Mouse (Mus musculus): Measurements from ENCODE around the gene Coro2b.
A peak's percentile ranks its signal among the peaks of the same experiment; 100 is the strongest.

The Coro2b gene

DNA sequence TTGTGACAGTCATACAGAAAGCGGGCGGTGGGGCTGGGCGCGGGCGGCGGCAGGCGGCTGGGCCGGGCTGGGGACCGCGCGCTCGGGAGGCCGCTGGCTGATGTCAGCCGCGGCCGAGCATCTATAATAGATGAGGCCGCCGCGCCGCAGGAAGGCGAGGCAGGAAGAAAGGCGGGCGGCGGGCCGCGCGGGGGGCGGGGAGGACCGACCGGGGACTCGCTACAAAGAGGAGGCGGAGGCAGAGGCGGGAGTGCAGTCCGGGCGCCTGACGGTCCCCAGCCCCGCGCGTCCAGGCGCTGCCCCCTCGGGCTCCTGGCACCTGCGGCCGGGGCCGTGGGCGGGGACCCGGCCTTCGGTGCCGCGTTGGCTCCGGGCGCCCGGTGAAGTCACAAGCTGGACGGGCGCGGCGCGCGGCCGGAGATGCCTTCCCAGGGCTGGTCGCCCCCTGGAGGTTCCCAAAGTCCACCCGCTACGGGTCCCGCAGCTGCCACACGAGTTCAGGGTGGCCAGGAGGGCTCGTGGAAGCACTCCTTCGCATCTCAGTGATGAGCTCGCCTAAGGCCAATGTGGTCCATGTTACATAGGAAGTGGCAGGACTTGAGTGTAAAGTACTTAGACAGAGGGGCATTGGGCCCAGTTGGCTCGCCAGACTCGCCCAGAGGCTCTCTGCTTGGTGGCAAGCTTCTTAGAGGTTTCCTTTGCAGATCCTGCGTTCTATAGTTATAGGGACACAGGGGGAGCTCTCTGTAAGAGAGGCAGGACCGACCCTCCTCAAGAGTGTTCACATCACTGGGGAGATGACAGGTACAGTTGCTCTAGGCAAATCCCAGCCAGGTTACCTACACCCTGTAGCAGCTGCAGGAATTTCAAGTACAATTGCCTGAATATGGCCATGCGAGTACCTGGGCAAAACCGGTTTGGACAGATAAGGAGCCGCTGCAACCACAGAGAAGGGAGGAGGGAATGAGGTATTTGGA lies at the start of gene Coro2b:
Gene Coro2b, minus strand, starts transcription at position 390 of the 977 bp plus-strand sequence.
- peak; percentile 80 for DNase-seq

DNA sequence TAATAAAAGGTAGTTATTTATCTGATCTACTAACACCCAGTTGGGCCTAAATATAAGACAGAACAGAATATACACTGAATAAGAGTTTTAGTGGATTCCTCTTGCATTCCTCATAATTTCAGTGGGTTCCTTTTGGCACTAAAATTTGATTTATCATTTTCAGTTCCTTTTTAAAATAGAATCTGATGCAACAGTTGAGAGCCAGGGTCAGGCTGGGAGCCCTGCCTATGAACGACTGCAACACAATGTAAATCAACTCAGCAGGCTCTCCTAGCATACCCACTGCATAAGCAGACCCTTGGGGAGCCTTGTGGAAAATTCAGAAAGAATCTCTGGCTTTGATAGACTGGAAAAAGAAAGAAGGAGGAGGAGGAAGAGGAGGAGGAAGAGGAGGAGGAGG lies 40.7 kb upstream of the Coro2b start:
- no peak for DNase-seq

DNA sequence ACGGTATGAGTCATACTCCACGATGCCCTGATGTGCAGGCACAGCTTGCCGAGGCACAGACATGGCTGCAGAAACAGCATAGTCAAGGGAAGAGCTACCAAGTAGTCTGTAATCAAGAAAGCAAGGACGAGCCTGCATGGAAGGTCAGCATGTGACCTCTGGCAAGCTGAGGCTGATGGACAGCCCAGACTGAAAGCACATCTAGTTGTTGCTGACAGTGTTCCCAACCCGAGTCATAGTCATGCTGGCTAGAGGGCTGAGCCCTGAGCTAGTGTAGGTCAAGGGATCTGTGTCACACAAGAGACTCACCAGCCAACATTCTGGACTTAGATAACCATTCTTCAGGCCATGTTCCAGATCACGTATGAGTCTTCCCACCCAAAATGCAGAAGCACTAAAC lies 32.3 kb upstream of the Coro2b start:
- no peak for DNase-seq

DNA sequence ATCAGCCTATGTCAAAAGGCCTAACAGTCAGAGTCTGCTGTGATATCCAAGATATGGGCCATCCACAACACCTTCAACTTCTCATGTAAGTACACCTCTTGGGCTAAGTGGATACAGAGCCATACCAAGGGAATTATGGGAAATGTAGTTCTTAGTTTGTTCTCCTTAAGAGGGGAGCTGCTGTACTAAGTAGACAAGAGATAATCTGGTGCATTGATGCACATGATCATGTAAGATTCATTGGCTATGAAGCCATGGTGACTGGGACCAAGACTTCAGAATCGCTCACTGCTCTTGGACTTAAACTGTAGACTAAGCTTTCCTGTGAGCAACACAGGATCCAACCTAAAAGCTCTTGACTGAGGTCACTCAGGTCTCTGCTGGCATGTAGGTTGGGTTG lies 31.0 kb upstream of the Coro2b start:
- no peak for DNase-seq

DNA sequence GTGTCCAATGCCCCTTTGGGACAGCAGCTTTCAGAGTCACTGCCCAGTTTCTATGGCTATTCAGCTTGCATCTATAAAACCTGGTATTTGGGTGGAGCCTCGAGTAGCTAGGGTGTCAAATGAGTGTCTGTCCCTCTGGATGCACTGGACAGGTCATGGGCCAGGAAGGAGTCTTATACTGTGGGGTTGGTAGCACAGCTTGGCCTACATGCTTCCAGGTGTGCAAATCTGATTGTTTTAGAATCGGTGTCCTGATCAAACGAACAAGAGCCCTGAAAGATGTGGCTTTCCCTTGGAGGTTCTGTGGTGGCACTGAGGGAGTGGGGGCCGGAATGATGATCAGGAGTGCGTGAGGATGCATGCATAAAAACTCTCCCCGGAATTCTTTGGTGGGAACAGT lies 25.4 kb upstream of the Coro2b start:
- no peak for DNase-seq

DNA sequence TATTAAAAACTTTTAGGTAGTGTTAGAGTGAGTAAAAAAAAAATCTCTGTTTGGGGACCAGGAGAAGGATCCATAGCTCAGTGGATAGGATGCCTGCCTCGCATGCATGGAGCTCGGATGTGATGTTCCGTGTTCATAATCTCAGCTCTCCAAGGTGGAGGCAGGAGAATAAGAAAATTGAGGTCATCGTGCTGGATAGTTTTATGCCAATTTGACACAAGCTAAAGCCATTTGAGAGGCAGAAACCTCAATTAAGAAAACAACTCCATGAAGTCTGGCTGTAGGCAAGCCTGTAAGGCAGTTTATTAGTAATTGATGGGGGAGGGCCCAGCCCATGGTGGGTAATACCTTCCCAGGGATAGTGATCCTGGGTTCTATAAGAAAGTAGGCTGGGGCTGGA lies 23.6 kb upstream of the Coro2b start:
- DNase-seq, result no peak

DNA sequence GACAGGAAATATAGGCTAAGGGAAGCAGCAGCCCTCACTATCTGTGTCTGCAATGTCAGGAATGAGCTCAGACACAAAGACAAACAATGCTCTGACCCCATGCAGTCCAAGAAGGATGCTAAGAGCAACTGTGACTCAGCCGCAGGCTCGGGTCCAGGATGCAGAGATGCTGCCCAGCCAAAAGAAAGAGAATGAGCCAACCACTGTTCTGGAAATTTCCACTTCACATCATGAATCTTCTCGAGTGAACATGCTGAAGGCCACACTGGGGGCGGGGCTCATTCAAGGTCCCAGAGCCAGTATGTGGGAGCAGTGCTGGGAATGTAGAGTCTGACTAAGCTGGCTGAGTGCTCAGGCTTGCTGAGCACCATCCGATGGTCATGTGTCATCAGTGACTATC lies 23.2 kb upstream of the Coro2b start:
- peak; percentile 48 for DNase-seq

DNA sequence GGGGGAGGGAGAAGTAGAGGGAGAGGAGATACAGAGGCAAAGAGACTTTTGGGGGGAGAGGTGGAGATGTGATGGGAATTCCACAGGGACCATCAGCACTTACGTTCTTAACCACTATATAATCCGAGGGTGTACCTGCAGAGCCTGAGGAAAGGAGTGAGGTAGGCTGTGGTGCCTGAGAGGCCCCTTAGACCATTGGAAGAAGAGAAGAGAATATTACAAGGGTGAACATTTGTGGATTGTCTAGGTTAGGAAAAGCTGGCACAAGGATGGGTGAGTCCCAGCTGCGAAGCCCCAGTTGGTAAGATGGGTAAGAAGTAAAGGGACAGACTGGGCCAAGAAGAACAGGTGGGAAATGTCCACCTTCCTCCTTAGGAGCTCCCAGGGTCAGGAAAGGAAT lies 22.6 kb upstream of the Coro2b start:
- no peak for DNase-seq

DNA sequence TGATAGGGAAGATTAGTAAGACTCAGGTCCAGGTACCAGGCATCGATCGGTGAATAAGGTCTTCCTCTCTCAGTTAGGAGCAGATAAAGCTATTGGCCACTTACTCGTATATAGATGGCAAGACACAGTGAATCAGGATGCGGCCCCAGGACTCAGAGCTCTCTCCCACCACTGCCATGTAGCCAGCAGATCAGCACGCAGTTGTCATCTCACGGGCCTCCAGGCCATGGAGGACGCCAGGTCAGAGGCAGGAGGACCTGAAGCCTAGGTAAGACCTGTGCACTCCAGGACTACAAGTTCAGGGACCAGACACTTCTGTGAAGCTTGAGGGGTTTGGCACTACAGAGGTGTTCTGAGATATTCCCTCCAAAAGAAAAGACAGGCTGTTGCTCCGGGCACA lies 21.2 kb upstream of the Coro2b start:
- no peak for DNase-seq

DNA sequence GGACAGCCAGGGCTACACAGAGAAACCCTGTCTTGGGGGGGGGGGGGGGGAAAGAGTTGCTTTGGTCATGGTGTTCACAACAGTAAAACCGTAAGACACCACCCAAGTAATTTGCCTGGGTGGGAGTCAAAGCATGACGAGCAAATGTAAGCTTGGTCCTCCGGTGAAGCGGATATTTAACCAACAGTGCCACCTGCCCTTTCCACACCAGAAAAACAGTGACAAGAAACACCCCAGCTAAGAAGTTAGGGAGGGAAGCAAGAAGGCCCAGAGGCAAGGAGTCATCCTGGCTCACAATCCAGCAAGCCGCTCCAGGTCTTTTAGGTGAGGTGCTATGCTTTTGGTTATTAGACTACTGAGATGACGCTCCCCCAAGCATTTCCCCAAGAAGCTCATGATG lies 19.9 kb upstream of the Coro2b start:
- DNase-seq, result no peak

DNA sequence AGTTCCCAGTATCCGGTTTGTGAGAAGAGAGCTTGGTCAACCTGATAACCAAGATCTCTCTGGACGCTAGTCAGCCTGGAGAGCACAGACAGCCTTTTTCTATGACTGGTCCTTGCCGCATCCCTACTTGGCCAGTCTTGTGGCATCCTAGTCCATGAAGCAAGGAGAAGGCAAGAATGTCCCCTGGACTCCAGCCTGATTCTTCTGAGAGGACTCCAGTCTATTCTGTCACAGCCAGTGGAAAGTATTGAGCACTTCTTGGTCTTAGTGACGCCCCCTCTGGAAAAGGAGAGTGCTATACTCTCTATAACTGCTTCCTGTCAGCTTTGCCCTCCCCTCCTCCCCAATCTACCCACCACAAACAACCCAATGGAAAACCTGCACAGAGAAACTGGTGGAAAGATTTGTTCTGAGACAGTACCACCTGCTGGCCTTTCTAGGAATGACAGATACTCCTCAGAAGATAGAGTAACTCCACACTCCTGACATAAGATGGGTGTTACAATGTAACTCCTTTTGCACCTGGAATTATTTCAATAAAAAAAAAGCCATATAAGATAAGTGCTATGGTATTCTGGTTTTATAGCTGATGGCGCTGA lies 18.5 kb upstream of the Coro2b start:
- DNase-seq, result peak; percentile 14

DNA sequence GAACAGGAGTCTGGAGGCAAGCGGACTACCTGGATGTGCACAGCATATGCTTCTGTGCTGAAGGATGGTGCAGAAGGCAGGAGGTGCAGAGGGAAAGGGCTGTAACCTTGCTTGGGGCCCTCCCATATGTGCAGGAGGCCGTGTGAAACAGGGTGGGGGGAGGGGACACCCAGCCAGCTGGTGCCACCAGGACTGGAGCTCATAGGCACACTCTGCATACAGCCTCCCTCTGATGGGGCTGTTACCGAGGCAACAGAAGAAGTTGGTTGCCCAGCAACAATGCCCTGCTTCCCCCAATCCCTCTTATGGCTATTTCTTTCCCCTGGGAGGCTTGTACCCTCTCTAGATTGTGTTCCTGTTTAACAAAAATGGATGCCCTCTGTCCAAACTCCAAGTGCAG lies 17.8 kb upstream of the Coro2b start:
- DNase-seq, result peak; percentile 72

DNA sequence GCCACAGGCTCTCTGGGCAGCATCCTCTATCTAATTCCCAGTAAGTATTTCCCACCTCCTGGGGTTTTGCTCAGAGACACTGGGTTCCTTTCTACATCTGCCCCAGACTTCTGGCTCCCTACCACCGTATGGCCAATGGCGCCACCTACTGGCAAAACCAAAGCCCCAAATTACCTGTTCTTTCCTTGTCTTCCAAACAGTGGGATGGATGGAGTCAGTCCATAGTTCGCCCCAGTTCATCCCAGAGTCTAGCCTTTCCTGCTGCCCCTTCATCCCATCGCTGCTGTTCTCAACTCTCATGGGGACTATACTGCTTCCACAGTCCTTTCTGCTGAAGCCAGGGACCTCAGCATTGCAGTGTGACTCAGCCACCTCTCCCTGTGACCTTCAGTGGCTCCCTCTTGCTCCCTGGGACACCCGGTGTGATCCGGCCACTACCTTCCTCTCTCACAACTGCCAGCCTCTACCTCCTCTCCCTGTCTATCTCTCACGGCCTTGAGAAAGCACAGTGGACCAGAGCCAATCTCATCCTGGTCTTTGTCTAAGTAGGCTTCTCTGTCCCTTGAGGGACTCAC lies 16.6 kb upstream of the Coro2b start:
- peak; percentile 73 for DNase-seq

DNA sequence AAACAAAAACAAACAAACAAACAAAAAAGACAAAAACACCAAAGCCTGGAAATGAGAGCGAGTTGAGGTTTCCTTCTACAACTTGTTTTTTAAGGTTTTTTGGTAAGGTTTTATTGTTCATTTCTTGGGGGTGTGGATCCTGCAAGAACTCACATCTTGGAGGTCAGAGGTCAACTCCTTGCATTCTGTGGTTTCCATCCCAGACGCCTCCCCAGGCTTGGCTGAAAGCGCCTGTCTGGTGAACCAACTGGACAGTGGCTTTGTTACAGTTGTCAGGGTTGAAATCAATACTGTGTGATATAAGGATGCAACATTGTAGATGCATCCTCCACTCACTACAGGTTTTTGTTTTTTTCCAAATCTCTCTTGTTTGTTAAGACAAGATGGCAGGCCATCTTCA lies 14.7 kb upstream of the Coro2b start:
- no peak for DNase-seq

DNA sequence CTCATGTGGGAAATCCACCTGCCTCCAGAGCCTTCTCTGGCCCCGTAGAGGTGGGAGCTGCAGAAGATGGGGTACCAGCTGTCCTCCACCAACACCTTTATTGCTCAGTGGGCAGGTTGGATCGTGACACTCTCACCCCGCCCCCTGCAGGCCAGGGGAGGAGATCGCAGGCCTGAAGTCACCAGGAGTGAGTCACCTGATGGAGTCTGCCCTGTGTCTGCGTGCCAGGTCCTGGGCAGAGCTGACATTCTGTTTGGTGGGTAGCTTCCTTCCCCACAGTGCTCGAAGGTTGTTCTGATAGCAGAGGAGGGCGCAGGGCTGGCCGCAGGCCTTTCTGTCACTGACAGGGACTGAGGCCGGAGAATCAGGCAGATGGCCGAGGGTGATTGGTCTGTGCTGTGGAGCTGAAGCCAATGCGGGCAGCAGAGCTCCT lies 13.8 kb upstream of the Coro2b start:
- no peak for DNase-seq

DNA sequence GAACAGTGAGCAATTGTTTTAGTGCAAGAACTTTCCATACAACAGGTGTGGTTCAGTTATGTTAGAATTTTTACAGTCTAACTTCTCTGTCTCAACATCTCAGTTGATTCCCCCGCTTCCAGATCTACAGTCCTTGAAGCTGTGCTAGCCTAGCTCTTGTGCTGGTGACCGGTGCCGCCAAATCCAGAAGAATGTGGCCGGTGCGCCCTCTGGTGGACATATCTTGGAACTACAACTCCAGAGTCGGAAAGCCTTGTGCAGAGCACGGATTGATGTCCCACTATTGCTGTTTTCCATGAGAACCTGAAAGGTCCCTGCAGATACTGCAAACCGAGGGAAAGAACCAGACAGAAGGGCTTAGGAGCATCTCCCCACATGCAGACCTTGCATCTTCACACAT lies 13.0 kb upstream of the Coro2b start:
- DNase-seq, result peak; percentile 94

DNA sequence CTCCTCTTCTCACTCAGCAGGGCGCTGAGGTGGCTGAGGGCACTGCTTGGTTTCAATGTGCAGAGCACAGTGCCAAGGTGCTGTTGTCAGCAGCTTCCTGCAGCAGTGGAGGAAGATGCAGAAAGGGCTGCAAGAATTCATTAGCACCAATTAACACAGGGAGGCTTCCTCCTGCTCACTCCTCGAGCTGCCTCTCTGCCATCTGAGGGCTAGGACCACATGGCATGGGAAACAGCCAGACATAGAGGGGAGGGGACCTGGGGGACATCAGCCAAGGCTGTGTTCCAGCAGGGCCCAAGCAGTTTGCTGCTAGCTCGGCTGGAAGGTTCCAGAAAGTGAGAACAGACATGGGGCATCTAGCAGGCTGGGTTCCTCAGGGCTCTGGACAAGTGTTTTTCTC lies 10.6 kb upstream of the Coro2b start:
- no peak for DNase-seq

DNA sequence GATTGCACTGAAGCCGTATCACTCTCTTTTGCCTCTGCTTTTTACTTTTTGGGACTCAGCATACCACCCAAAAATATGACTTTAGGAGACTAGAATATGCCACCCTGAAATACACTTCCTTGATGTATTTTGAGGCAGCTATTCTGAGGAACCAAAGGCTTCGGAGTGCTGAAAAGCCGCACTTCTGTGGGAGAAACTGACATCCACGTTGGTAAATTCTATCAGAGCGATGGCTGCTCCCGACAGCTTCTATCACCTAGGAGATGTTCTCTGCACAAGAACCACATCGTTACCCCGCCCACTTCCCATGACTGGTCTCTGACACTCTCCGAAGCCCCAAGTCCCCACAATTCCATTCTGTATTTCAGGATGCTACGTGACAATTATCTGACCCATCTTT lies 8.0 kb upstream of the Coro2b start:
- DNase-seq, result no peak

DNA sequence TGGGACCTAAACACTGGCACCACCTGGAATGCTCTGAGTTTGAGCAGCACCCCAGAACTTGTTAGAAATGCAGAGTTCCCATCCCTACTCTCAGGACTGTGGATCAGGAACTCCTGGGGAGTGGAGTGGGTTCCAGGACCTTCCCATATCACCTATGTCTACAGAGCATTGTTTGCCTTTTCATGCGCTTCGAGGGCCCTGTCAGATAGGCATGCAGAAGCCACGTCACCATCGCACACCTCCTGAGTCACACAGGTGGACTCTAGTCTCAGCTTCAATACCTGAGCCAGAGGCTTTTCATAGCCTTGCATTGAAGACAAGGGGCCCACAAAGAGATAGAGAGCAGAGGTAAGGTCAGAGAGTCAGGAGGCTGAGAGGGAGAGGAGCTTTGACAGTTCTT lies 7.0 kb upstream of the Coro2b start:
- DNase-seq, result no peak

DNA sequence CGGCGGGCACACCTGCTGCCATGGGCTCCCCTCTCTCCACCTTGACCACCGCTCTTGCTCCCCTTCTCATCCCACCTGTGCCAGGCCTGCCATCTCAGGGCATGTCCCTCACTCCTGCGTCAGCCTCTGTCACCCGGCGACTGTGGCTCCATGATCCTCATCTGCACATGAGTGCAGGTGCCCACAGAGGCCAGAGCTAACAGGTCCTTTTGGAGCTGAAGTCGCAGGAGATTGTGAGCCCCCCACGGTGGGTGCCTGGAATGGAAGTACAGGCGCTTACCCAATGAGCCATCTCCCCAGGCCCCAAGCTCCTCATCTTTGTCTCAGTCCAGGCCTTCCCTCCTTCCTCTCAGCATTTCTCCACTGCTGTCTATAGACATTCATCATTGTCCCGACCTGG lies 4.8 kb upstream of the Coro2b start:
- DNase-seq, result no peak

DNA sequence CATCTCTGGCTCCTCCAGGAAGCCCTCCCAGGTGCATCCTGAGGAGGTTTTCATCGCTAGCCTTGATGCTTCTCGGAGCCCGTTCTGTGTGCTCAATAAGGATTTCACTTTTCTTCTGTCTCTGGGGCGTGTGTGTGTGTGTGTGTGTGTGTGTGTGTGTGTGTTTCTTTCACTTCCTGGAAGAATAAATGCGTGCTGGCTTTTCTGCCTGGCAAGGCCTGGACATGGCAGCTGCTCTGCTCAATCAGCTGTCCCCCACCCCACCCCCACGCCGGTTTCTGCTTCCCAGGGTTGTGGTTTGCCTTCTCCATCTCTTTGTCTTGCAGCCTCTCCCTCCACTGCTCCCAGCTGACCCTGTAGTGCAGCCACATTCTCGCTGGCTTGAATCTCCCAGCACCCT lies 4.3 kb upstream of the Coro2b start:
- DNase-seq, result no peak

DNA sequence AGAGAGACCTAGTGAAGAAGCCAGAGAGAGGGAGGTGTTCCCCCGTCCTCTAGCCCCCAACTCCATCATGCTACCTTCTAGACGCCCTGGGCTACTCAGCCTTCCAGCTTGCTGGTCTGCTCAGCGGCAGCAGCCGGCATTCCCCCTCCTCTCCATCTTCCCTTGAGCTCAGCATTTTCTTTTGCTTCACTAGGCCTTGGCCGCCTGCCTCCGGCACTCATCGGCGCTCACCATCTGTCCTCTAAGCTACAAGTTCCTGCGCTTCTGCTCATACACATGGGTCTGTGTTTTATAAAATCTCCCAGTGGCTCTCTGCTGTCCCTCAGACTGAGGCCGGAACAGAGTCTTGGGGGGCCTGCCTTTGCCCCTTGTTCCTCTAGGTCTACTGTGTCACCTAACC lies 3.9 kb upstream of the Coro2b start:
- DNase-seq, result peak; percentile 83

DNA sequence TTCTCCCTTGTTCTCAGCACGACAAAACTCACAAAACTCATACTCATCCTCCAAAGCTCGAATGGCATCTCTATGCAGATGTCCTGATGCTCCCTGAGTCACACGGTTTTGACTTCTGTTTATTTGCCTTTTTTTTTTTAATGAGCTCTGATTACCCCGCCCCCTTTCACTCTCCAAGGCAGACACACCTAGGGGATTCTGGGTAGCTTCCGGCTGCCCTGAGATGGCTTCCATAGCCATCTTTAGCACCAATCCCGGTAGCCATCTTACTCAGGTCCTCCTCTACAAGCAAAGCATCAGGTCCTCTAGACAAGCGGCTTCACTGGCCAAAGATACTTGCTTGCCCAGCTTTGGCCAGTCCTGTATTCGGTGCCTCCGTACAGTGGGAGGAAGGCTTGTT lies 3.3 kb upstream of the Coro2b start:
- no peak for DNase-seq

DNA sequence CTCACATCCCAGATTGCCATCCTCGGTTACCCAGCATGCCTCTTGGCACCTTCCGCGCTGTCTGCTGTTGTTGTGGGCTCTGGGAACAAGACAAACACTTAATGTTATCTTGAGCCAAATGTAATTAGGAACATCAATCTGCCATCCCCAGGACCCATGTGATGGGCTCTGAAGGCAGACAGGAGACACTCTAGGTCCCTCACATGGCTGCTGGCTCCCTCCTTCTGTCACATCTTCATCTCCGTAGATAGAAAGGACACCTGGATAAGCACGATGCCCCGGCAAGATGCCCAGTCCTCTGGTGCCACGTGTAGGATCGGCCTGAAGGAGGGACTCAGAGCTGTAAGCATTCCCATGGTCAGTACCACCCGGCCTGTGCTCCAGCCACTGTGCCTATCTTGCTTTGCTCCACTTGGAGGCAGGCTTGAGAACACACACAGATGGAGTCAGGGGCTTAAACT lies 2.4 kb upstream of the Coro2b start:
- no peak for DNase-seq
